Mouse (Mus musculus) B cell, adult 2 months (primary cell): ENCODE measurements around the gene Klrk1.
"Not testable (repeated sequence)": the region's sequence is repeated elsewhere in the genome, so short reads cannot be mapped to it uniquely, and the experiment has no call there.

Experiments used
- DNase-seq, 2 experiments: peaks; one replicate each; pipeline ENCODE4 v3.0.0; 2022

Klrk1 gene

DNA sequence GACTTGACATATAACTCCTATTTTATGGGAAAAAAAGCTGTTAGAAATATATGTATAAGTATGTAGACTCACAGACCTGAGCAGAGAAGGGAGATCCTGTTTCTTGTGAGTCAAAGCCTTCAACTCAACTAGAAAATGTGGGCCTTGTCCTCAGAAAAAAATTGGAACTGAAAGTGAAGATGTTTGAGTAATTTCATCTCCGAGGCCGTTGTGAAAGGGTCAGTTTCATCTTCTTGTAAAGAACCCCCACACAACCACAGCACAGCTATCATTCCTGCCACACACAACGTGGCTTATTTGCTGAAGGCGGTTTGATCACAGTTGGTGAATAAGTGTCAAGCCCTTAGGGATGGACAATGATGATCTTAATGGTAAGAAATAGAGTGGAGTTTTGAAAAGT is at the start of gene Klrk1:
Gene Klrk1, minus strand, starts transcription at position 130 of the 400 bp plus-strand sequence.
- DNase-seq, result no peak

DNA sequence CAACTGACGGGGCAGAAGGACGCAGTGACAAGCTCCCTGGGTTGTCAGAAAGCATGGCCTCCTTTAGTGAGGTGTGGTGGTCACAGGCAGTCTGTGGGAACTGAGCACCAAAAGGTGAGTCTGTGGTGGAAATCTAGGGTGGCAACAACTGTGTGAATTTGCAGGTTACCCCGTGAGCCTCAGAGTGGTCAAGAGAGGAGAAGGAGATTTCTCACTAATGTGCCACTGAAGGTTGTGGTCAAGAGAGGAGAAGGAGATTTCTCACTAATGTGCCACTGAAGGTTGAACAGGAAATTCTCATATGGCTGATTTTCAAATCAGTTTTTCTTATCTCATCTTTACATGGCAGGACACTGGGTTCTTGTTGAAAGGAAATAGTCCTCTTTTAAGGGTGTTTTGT is 37.6 kb upstream of the Klrk1 start:
- DNase-seq, result not testable (repeated sequence)

DNA sequence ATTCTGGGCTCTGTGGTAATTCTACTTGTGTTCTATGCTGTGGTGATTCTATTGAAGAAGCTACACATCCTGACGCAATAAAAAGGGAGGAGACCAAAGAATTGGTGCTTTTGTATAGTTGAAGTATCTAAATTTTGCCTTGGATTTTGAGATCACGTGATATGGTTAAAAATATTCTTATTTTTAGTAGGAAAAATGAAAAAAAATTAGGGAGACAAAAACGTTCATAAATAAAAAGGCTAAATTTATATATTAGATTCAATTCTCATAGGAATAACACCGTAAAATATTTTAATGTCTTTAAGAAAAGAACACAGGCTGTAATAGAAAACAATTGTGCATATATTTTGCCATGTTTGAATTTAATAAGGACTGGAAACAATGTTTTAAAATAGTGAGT is 36.9 kb upstream of the Klrk1 start, which contains the start of gene Klrc2:
Gene Klrc2, minus strand, starts transcription at position 101 of the 400 bp plus-strand sequence.
- not testable (repeated sequence) for DNase-seq

DNA sequence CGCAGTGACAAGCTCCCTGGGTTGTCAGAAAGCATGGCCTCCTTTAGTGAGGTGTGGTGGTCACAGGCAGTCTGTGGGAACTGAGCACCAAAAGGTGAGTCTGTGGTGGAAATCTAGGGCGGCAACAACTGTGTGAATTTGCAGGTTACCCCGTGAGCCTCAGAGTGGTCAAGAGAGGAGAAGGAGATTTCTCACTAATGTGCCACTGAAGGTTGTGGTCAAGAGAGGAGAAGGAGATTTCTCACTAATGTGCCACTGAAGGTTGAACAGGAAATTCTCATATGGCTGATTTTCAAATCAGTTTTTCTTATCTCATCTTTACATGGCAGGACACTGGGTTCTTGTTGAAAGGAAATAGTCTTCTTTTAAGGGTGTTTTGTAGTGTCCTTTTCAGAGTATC is 20.4 kb upstream of the Klrk1 start:
- DNase-seq, result not testable (repeated sequence)

DNA sequence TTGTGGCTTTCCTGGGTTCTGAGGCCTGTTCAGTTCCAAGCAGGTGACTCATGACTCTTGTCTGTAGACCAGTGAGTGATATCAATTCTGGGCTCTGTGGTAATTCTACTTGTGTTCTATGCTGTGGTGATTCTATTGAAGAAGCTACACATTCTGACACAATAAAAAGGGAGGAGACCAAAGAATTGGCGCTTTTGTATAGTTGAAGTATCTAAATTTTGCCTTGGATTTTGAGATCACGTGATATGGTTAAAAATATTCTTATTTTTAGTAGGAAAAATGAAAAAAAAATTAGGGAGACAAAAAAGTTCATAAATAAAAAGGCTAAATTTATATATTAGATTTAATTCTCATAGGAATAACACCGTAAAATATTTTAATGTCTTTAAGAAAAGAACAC is 19.6 kb upstream of the Klrk1 start, which contains the start of gene Klrc3:
Gene Klrc3, minus strand, starts transcription at position 101 of the 400 bp plus-strand sequence.
- DNase-seq, result not testable (repeated sequence)

DNA sequence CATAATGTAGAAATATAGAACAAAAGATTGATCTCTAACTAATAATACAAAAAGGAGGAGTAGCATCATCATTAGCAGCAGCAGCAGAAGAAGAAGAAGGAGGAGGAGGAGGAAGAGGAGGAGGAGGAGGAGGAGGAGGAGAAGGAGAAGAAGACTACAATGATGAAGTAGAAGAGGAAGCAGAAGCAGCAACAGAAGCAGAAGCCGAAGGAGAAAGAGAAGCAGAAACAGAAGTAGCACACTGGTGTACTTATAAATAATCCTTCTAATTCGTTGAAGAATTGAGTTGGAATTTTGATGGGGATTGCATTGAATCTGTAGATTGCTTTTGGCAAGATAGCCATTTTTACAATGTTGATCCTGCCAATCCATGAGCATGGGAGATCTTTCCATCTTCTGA is 7.4 kb upstream of the Klrk1 start:
- DNase-seq, result not testable (repeated sequence)

DNA sequence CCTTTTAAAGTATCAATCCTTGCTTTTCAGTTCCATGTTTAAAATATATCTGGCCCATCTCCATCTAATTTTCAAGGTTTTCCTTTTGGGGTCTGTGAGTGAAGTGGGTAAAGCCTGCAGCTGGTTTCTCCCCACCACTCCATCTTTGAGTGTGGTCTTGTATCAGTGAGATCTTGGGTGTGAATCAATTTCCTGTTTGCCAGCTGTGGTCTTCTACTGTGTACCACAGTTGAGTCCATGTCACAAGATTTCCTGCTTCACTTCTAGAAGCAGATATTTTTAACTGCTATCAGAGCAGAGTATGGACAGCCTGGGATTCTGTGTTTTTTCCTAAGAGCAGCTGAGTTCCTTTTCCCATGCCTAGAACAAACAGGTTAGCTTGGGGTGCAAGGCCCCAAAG is 15.3 kb downstream of the Klrk1 start:
- DNase-seq, result no peak

DNA sequence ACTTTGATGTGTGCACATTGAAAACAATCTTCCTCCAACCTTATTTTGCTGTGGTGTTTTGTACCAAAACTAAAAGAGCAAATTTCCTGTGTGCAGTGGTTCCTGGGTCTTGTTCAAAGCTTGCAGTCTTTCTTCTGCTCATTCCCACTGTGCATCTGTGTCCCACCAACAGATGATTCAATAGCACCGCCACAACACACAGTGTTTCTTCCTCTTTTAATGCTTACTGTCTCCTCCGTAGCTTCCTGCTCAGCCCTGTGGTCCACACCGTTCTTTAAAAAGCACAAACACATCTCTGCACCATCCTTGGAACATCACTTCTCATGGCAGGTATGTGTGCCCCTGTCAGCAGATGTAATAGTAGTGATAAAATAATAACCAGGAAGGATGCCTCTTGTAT is 32.2 kb downstream of the Klrk1 start, which contains the start of gene Klrd1:
Gene Klrd1, plus strand, starts transcription at position 275 of the 400 bp plus-strand sequence.
- DNase-seq, result peak; percentile 12 to 20

DNA sequence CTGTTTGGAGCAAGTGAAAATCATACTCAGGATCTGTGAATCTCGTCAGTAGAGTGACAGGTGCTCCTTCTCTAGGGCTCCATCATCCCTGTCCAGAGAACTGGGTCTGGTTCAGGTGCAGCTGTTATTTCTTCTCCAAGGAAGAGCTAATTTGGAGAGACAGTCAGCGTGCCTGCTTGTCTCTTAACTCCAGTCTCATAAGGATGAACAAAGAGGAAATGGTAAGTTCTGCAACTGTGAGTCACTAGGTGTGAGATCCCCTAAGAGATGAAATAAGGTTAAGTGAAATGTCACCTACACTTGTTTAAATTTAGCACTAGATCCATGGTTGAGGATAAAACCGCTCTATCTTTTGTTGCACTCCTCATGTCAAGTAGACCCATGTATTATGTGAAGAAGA is 40.6 kb downstream of the Klrk1 start:
- peak in 1 of 2 experiments; percentile 3 for DNase-seq

DNA sequence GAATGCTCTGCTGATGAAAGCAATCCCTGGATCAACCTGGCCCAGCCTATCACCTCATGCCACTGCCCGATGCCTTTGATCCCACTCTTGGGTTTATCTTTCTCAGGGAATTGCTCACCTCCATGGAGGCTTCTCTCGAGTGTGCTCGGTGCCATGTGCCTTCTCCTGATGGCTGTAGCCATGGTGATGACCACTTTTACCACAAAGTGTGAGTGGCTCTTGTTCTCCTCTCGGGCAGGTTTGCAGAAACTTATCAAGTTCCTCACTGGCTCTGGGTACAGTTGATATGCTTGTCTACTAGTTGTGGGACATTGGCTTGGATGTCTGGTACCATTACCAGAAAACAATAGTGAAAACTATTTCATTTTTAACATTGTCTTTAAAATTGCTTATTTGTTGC is 41.8 kb downstream of the Klrk1 start:
- DNase-seq, result no peak

DNA sequence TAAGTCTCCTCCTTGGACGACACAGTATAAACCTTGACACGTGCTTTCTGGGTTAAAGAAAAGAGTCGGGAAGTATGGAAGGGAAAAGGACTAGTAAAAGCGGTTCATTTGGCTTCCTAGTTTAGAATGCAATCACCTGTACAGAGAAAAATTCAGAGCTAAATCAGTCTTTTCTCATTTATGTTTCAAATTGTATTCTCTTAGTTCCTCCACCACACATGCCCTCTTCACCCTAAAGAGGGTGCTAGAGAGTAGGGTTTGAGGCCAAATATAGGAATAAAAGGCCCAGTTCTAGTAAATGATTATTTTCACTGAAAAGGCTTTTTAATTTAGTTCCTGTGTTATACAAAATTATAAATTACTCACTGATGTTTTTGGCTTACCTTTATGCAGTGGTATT is 42.4 kb downstream of the Klrk1 start:
- DNase-seq, result peak; percentile 37 to 46

DNA sequence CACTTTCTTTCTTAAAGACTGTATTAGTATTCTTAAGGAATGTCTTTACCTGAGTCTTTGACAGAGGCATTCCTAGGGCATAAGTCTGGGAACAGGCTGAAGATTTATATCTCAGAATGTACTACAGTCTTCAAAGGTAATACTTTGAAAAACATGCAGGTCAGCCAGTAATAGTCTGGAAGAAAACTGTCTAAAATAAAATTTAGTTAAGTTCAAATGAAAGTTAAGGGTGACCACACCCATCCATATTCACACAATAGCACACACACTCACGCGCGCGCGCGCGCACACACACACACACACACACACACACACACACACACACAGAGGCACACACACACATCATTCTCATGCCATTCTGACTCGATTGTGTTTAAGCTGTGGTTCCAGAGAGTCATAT is 46.1 kb downstream of the Klrk1 start, which contains the start of gene Klre1:
Gene Klre1, plus strand, starts transcription at position 301 of the 400 bp plus-strand sequence.
- no peak for DNase-seq

DNA sequence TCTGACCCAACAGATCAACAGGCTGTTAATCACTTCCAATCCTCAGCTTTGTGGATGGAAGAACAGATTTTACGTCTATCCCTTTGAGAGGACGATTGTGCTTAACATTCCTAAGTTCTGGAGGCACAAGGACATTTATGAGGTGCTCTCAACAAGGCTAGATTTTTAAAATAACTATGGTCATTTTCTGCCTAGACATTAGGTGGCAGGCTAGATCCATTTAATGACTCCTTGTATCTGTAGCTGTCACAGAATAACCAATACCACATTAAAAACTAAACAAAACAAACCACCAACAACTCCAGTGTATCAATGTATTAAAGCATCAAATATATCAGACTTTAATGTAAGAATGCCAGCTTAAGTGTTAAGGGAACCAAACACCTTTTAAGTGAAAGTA is 48.3 kb downstream of the Klrk1 start:
- DNase-seq, result peak in 1 of 2 experiments; percentile 21

DNA sequence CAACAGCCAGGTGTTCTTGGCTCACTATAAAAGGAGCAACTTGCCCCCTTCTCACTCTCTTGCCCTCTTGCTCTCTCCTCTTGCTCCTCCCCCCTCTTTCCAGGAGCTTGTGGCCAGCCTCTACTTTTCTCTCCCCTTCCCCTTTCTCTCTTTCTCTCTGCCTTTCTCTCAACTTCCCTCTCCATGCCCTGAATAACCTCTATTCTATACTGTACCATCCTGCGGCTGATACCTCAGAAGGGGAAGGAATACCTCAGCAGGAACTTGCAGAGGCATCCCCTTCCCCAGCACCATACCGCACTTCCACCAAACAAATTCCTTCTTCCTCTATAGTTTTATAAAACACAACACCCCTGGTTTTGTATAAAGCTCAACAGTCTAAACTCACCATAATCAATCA is 58.4 kb downstream of the Klrk1 start:
- DNase-seq, result no peak
